Mouse (Mus musculus): ENCODE results near the gene Wdr91.

GRCm38 (mm10) chr6:34932633-34933032 lies 22.0 kb upstream of the Wdr91 start:
- TF ChIP-seq CTCF (IDR thresholded peaks at IDR 0.05; ENCODE audit: extremely low read depth, insufficient read length, insufficient replicate concordance, low read depth, low read length) (no peak), POLR2A (IDR thresholded peaks at IDR 0.05; ENCODE audit: low read depth, low read length) (no peak)
